Mouse (Mus musculus): Measurements from ENCODE around the gene Baz2b. TPM values are rescaled to one million over a fixed set of nuclear protein-coding genes. Genes with fewer than 3 reads are reported as not detected.
A peak's percentile ranks its signal among the peaks of the same experiment; 100 is the strongest.

Baz2b gene
- total RNA-seq, 1 experiment from 2014 or later, result 367 TPM

DNA sequence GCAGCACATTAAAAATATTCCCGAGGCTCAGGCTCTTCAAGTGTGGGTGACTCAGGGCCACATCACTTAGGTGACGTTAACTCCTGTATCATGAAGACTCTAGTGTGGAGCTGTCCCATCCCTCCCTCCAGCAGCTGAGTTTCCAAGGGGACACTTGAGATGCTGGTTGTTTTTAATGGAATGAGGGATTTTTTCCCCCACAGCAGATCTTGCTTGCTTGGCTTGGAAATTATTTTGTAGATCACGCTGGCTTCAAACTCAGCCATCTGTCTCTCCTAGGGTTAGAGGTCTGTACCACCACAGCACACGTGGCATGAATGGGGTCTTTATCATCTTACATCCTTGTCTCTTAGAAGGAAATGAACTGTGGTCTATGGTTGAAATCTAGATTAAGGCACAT lies 258.5 kb downstream of the Baz2b start:
- no peak for ATAC-seq (ENCODE audit: extremely low read depth, insufficient number of reproducible peaks, low FRiP score, poor library complexity, severe bottlenecking)

- no peak for ATAC-seq (ENCODE audit: extremely low read depth, insufficient number of reproducible peaks, low FRiP score, poor library complexity, severe bottlenecking)
Observed at GRCm38 (mm10) chr2:59936296-59936695, 273.3 kb downstream of the Baz2b start.

GRCm38 (mm10) chr2:59933129-59933528 lies 276.5 kb downstream of the Baz2b start:
- ATAC-seq (ENCODE audit: extremely low read depth, insufficient number of reproducible peaks, low FRiP score, poor library complexity, severe bottlenecking), result no peak

DNA sequence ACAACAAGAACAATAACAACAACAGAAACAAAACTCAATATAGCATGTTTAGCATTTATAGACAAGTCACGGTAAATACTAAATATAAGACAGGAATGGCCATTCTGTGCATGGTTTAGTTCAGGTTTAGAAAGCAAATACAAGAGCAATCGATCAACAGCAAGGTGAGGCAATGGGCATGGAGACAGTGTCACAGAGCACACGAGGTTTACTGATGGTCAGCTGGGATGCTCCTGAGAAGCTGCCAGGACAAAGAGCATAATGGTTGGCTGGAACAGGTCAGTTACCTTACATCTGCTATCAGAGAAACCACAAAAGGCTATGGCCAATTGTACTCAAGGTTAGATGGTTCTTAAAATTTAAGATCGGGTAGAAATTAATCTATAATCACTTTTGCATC lies 277.4 kb downstream of the Baz2b start:
- ATAC-seq (ENCODE audit: extremely low read depth, insufficient number of reproducible peaks, low FRiP score, poor library complexity, severe bottlenecking), result no peak

GRCm38 (mm10) chr2:59913610-59914009 lies 296.0 kb downstream of the Baz2b start:
- no peak for ATAC-seq (ENCODE audit: extremely low read depth, insufficient number of reproducible peaks, low FRiP score, poor library complexity, severe bottlenecking)

DNA sequence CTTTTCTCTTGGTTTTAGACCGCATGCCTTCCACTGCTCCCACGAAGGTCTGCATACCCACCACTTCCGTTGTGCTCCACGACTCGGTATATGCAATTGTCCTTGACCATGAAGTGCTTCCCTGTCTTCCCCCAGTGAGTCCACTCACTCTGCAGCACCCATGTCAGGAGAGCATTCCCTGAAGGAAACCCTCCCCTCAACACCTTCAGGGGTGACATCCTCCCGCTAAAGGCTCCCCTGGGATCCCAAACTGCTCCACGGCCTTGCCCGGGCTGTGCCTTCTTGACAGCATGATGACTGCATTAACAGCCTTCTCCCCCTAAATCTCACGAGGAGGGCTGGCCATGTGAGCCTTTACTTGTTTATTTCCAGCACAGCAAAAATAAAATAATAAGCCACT lies 301.6 kb downstream of the Baz2b start:
- no peak for ATAC-seq (ENCODE audit: extremely low read depth, insufficient number of reproducible peaks, low FRiP score, poor library complexity, severe bottlenecking)

DNA sequence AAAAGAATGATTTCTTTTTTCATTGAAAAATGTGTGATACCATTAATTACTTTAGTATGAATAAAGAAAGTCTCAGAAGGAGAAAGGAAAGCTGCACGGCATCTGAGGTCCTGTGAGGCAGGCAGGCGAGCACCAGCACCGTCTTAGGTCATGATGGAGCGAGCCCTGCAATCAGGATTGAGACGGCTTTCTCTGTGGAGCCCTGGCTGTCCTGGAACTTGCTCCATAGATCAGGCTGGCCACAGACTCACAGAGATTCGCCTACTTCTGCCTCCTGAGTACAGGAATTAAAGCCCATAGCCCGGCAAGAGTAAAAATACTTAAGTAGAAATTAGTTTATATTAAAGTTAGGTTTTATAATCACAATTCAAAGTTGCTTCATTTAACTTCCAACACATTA lies 305.6 kb downstream of the Baz2b start:
- no peak for ATAC-seq (ENCODE audit: extremely low read depth, insufficient number of reproducible peaks, low FRiP score, poor library complexity, severe bottlenecking)

GRCm38 (mm10) chr2:59898666-59899065 lies 311.0 kb downstream of the Baz2b start:
- ATAC-seq (ENCODE audit: extremely low read depth, insufficient number of reproducible peaks, low FRiP score, poor library complexity, severe bottlenecking), result no peak

DNA sequence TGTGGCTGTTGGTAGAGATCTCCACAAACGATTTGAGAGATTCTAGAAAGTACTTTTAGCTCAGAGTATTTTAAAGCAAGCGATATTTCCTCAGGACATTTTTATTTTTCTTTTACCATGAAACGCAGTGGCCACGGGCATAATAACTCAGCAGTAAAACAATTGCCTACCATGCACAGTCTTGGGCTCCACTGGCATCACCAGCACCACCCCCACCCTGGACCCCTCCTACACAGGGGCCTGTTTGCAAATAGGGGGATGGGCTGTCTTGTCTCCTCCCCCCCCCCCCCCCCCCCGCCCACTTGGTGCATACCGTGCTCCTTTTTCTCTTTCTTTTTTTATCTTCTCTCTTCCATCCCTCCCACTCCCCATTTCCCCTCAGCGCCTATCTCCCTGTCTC lies 311.5 kb downstream of the Baz2b start:
- no peak for ATAC-seq (ENCODE audit: extremely low read depth, insufficient number of reproducible peaks, low FRiP score, poor library complexity, severe bottlenecking)

GRCm38 (mm10) chr2:59896837-59897236 lies 312.8 kb downstream of the Baz2b start:
- ATAC-seq (ENCODE audit: extremely low read depth, insufficient number of reproducible peaks, low FRiP score, poor library complexity, severe bottlenecking), result no peak

GRCm38 (mm10) chr2:59896400-59896799 lies 313.2 kb downstream of the Baz2b start:
- no peak for ATAC-seq (ENCODE audit: extremely low read depth, insufficient number of reproducible peaks, low FRiP score, poor library complexity, severe bottlenecking)

GRCm38 (mm10) chr2:59889699-59890098 lies 319.9 kb downstream of the Baz2b start:
- ATAC-seq (ENCODE audit: extremely low read depth, insufficient number of reproducible peaks, low FRiP score, poor library complexity, severe bottlenecking), result no peak

DNA sequence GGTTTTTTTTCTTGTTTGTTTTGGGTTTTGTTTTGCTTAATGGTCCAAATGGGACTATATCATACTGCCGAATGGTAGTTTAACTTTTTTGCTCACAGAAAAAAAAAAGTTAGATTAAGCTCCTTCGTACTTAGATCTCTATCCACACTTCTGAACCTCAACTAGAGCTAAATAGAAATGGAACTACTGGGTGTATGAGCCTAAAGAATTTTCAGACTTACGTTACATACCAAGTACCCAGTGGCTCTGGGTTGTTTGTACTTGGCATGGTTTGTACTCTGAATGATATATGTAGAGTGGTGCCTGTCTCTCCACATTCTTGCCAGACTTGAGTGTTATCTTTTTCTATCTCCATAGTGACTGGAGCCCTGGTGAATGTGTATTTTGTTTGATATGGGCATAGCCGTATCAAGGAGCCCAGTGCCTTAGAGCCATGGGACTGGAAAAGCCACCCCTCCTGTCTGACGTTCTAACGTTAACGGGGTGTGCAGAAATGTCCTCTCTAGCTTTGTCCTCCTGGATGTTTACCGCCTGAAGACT lies 326.8 kb downstream of the Baz2b start:
- no peak for ATAC-seq (ENCODE audit: extremely low read depth, insufficient number of reproducible peaks, low FRiP score, poor library complexity, severe bottlenecking)

GRCm38 (mm10) chr2:59881831-59882741 lies 327.6 kb downstream of the Baz2b start, which contains the start of gene Wdsub1:
Wdsub1 (minus strand) TSS chr2:59882591.
- peak; percentile 90 for ATAC-seq (ENCODE audit: extremely low read depth, insufficient number of reproducible peaks, low FRiP score, poor library complexity, severe bottlenecking)

DNA sequence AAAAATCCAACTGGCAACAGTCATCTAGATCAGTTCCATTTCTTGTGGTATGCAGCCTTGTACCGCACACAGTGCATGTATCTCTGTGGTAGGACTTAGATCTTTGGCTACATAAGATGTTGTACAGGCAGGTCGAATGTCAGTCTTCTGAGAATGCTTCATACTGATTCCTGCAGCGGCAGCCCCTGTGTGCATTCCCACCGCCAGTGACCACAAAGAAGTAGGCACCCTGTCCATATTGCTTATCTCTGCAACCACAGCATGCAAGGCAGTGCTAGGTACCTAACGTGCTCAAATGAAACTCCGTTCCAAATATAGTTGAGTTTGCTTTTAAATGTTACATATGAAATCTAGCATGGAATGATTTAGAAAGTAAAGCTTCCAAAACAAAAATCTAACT lies 328.2 kb downstream of the Baz2b start:
- ATAC-seq (ENCODE audit: extremely low read depth, insufficient number of reproducible peaks, low FRiP score, poor library complexity, severe bottlenecking), result no peak

- no peak for ATAC-seq (ENCODE audit: extremely low read depth, insufficient number of reproducible peaks, low FRiP score, poor library complexity, severe bottlenecking)
Observed at GRCm38 (mm10) chr2:59878221-59878620, 331.4 kb downstream of the Baz2b start.

DNA sequence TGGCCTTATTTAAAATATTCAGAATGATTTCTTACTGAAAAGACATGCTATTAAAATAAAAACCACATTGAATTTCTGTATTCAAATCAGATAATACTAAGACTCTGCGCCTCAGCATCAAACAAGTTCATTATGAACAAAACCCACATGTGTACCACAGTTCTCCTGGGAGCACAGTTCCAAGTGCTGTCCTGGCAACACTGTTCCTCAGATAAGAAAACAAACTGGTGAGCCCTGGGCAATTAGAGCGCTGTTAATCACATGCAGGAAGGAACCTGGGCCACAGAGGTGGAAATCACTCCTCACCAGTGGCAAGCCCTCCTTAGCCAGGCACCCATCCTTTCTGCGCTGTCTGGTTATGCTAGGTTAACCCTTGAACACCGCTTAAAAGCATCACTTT lies 332.3 kb downstream of the Baz2b start:
- ATAC-seq (ENCODE audit: extremely low read depth, insufficient number of reproducible peaks, low FRiP score, poor library complexity, severe bottlenecking), result no peak

DNA sequence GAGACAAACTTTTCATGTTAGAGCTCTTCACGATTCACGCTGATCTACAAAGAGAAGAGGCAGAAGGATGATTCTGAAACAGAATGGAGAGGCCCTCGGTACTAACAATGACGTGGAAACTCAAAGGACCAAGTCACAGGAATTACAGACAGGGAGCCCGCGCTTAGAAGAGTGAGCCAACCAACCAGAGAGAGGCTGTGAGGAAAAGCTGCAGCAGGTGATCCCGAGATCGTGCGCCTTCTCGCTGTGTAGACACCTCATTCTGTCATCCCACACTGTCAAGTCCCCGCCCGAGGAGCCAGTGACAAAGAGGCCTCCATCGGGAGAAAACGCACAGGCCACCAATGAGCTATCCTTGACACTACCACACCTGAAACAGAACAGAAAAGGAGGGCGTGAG lies 333.2 kb downstream of the Baz2b start:
- ATAC-seq (ENCODE audit: extremely low read depth, insufficient number of reproducible peaks, low FRiP score, poor library complexity, severe bottlenecking), result no peak

DNA sequence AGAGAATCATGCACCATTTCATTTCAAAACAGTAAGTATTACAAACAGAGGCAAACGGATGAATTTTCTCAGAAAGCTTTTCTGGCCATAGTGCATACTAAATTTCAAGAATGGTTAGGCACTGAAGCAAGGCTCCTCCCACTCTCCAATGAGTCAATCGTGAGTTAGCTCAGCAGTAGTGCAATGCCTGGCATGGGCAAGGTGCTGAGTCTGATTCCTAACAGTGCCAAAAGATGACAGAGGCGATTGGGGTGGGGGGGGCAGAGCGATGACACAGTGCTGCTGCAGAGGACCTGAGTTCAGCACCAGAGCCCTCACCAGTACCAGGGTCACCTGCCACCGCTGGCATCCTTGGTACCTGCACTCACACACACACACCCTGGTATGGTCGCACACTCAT lies 339.1 kb downstream of the Baz2b start:
- ATAC-seq (ENCODE audit: extremely low read depth, insufficient number of reproducible peaks, low FRiP score, poor library complexity, severe bottlenecking), result no peak

- ATAC-seq (ENCODE audit: extremely low read depth, insufficient number of reproducible peaks, low FRiP score, poor library complexity, severe bottlenecking), result no peak
Observed at GRCm38 (mm10) chr2:59862618-59863017, 347.0 kb downstream of the Baz2b start.

Measured in neutrophil, adult 5-6 weeks (primary cell).